Mouse (Mus musculus): ENCODE data around the gene Zfp58. TPM values are rescaled to one million over a fixed set of nuclear protein-coding genes. Genes with fewer than 3 reads are reported as not detected.
"Not testable (repeated sequence)": the region's sequence is repeated elsewhere in the genome, so short reads cannot be mapped to it uniquely, and the experiment has no call there.

The Zfp58 gene
- polyA plus RNA-seq, 1 experiment from 2014 or later: 24.9 TPM

- WGBS: 6% methylated on average over 20 of the region's 20 CpGs
- no peak within 1 kb of the TSS for H3K27ac ChIP-seq (replicated peaks; ENCODE audit: low read depth, low read length)
- peak within 1 kb of the TSS; percentile 51 for H3K4me2 ChIP-seq (ENCODE audit: low read depth, low read length)
- H3K9me3 ChIP-seq (replicated peaks; ENCODE audit: control insufficient read depth, low read length): no peaks in the 10 kb centered on the region
- H3K4me3 ChIP-seq (ENCODE audit: low read depth, low read length): peak within 1 kb of the TSS; percentile 56
- H3K36me3 ChIP-seq (replicated peaks; ENCODE audit: control insufficient read depth, insufficient read depth, low read depth, low read length): no peaks in the 10 kb centered on the region
- no peaks in the 10 kb centered on the region for H3K4me1 ChIP-seq (ENCODE audit: control insufficient read depth, insufficient read depth, low read length)
- peak within 1 kb of the TSS; percentile 53 for H3K9ac ChIP-seq (replicated peaks; ENCODE audit: low read length)
- peak; percentile 91 for ATAC-seq (replicated peaks; ENCODE audit: insufficient number of reproducible peaks, low FRiP score, low TSS enrichment, low read depth)
- no peaks in the 10 kb centered on the region for H3K27me3 ChIP-seq (ENCODE audit: control insufficient read depth, insufficient read depth, low read length)
- DNase-seq (ENCODE audit: low spot score): peak; percentile 90
Observed at GRCm38 (mm10) chr13:67483625-67484423, 16.5 kb downstream of the Zfp58 start, which contains the start of gene Zfp874b. Gene Zfp874b (minus strand): TSS chr13:67484258.

DNA sequence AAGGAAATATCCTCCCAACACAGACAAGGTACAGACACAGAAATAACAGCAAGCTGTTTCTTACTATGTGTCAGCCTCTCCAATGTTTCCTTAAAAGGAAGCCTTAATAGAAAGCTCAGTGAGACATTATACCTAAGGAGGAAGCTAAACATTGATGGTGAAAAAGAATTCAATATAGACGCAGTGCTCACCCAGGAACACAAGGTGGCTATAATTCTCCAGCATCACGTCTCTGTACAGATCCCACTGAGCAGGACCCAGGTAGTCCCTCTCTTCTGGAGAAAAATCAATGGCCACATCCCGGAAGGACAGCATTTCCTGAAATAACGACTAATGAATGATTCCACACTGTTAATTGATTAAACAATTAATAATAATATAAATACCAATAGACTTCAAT is 18.8 kb downstream of the Zfp58 start:
- Histone ChIP-seq H3K27ac (replicated peaks; ENCODE audit: low read depth, low read length) (no peak overlapping the region), H3K36me3 (replicated peaks; ENCODE audit: control insufficient read depth, insufficient read depth, low read depth, low read length) (no peaks in the 10 kb centered on the region), H3K4me2 (ENCODE audit: low read depth, low read length) (no peak overlapping the region), H3K4me1 (ENCODE audit: control insufficient read depth, insufficient read depth, low read length) (no peaks in the 10 kb centered on the region), H3K27me3 (ENCODE audit: control insufficient read depth, insufficient read depth, low read length) (no peaks in the 10 kb centered on the region), H3K9ac (replicated peaks; ENCODE audit: low read length) (no peak overlapping the region), H3K9me3 (replicated peaks; ENCODE audit: control insufficient read depth, low read length) (no peaks in the 10 kb centered on the region), H3K4me3 (ENCODE audit: low read depth, low read length) (no peak overlapping the region)
- 72% methylated on average over 4 of the region's 4 CpGs for WGBS
- ATAC-seq (replicated peaks; ENCODE audit: insufficient number of reproducible peaks, low FRiP score, low TSS enrichment, low read depth): no peak
- DNase-seq (ENCODE audit: low spot score): no peak

DNA sequence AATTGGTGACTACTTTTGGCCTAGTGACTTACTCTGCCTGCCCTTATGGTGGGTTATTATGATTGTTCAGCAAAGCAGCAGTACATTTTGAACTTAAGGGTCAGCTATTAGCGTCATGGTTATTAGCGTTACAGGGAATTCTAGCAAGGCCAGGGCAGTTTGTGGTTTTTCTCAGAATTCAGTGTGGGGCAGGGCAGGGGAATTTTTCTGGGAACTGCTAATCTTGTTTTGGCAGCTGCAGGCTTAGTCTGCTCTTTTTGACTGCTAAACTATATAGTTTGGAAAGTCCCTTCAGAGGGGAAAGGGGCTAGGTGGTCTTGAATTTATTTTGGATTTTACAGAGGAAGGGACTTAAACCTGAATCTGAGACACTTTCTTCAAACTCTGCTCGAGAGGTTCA is 31.1 kb downstream of the Zfp58 start:
- no peaks in the 10 kb centered on the region for H3K4me1 ChIP-seq (ENCODE audit: control insufficient read depth, insufficient read depth, low read length)
- H3K36me3 ChIP-seq (replicated peaks; ENCODE audit: control insufficient read depth, insufficient read depth, low read depth, low read length): no peaks in the 10 kb centered on the region
- H3K4me2 ChIP-seq (ENCODE audit: low read depth, low read length): no peak overlapping the region
- WGBS: 87% methylated on average over 3 of the region's 3 CpGs
- no peak overlapping the region for H3K4me3 ChIP-seq (ENCODE audit: low read depth, low read length)
- no peaks in the 10 kb centered on the region for H3K27me3 ChIP-seq (ENCODE audit: control insufficient read depth, insufficient read depth, low read length)
- DNase-seq (ENCODE audit: low spot score) (no peak), ATAC-seq (replicated peaks; ENCODE audit: insufficient number of reproducible peaks, low FRiP score, low TSS enrichment, low read depth) (no peak)
- no peak overlapping the region for H3K9ac ChIP-seq (replicated peaks; ENCODE audit: low read length)
- H3K9me3 ChIP-seq (replicated peaks; ENCODE audit: control insufficient read depth, low read length): no peaks in the 10 kb centered on the region
- no peak overlapping the region for H3K27ac ChIP-seq (replicated peaks; ENCODE audit: low read depth, low read length)

GRCm38 (mm10) chr13:67463506-67464185 is 36.7 kb downstream of the Zfp58 start:
- H3K4me2 ChIP-seq (ENCODE audit: low read depth, low read length); H3K9me3 ChIP-seq (replicated peaks; ENCODE audit: control insufficient read depth, low read length); ATAC-seq (replicated peaks; ENCODE audit: insufficient number of reproducible peaks, low FRiP score, low TSS enrichment, low read depth); H3K4me1 ChIP-seq (ENCODE audit: control insufficient read depth, insufficient read depth, low read length); DNase-seq (ENCODE audit: low spot score); H3K36me3 ChIP-seq (replicated peaks; ENCODE audit: control insufficient read depth, insufficient read depth, low read depth, low read length); H3K27ac ChIP-seq (replicated peaks; ENCODE audit: low read depth, low read length); H3K9ac ChIP-seq (replicated peaks; ENCODE audit: low read length); H3K4me3 ChIP-seq (ENCODE audit: low read depth, low read length); H3K27me3 ChIP-seq (ENCODE audit: control insufficient read depth, insufficient read depth, low read length): not testable (repeated sequence)
- WGBS: 87% methylated on average over 2 of the region's 5 CpGs

GRCm38 (mm10) chr13:67452021-67452309 is 48.4 kb downstream of the Zfp58 start:
- Histone ChIP-seq H3K9me3 (replicated peaks; ENCODE audit: control insufficient read depth, low read length) (no peaks in the 10 kb centered on the region), H3K4me2 (ENCODE audit: low read depth, low read length) (peak overlapping the region; percentile 25), H3K27ac (replicated peaks; ENCODE audit: low read depth, low read length) (no peak overlapping the region), H3K9ac (replicated peaks; ENCODE audit: low read length) (peak overlapping the region; percentile 57), H3K4me1 (ENCODE audit: control insufficient read depth, insufficient read depth, low read length) (no peaks in the 10 kb centered on the region), H3K4me3 (ENCODE audit: low read depth, low read length) (peak overlapping the region; percentile 50), H3K36me3 (replicated peaks; ENCODE audit: control insufficient read depth, insufficient read depth, low read depth, low read length) (no peaks in the 10 kb centered on the region), H3K27me3 (ENCODE audit: control insufficient read depth, insufficient read depth, low read length) (no peaks in the 10 kb centered on the region)
- no peak for DNase-seq (ENCODE audit: low spot score)
- 0% methylated on average over 3 of the region's 3 CpGs for WGBS
- no peak for ATAC-seq (replicated peaks; ENCODE audit: insufficient number of reproducible peaks, low FRiP score, low TSS enrichment, low read depth)

DNA sequence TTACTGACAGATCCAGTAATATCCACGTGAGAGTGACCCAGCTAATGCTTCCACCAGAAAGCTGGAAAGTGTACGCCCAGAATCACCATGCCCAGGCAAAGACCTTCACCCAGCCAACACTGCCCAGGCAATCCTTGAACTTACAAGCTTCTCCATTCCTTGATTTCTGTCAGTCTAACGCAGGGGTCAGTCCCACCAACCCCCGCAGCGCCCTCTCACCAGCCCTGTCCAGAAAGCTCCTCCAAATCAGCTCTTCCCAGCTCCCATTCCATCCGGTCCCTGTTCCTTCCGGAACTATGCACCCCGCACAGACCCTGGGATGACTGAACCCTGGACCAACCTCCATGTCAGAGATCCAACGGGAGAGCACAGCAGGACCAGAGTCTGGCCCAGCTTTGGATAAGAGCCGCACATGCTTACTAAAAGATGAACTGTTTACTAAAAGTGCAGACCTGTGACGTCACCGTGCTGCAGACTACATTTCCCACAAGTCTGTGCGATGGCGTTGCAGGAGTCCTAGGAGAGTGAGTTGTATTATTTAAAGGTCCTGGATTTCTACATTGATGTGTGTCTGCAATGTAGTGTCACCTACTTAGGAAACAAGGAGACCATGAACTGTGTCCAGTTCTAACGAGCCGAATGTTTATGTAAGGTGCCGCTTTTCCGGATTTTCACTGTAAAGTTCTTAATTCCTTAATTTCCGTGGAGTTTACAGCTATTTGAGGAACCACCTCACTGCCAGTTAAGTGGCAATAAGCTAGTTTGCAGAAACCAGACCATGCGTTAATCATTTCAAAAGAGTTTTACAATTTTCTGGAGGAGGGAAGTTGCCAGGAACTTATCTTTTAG is 49.0 kb downstream of the Zfp58 start, which contains the start of gene Zfp874a:
Gene Zfp874a, minus strand, starts transcription at position 453 of the 849 bp plus-strand sequence.
- DNase-seq (ENCODE audit: low spot score) (peak; percentile 88), ATAC-seq (replicated peaks; ENCODE audit: insufficient number of reproducible peaks, low FRiP score, low TSS enrichment, low read depth) (peak; percentile 94)
- Histone ChIP-seq H3K27ac (replicated peaks; ENCODE audit: low read depth, low read length) (no peak within 1 kb of the TSS), H3K4me1 (ENCODE audit: control insufficient read depth, insufficient read depth, low read length) (no peaks in the 10 kb centered on the region), H3K4me3 (ENCODE audit: low read depth, low read length) (peak within 1 kb of the TSS; percentile 50), H3K9me3 (replicated peaks; ENCODE audit: control insufficient read depth, low read length) (no peaks in the 10 kb centered on the region), H3K36me3 (replicated peaks; ENCODE audit: control insufficient read depth, insufficient read depth, low read depth, low read length) (no peaks in the 10 kb centered on the region), H3K27me3 (ENCODE audit: control insufficient read depth, insufficient read depth, low read length) (no peaks in the 10 kb centered on the region), H3K9ac (replicated peaks; ENCODE audit: low read length) (peak within 1 kb of the TSS; percentile 57), H3K4me2 (ENCODE audit: low read depth, low read length) (peak within 1 kb of the TSS; percentile 64)
- 3% methylated on average over 20 of the region's 20 CpGs for WGBS

All from embryonic facial prominence, embryonic 11.5 days (tissue).